Mouse (Mus musculus): ENCODE data around the gene Fli1. TPM values are rescaled to one million over a fixed set of nuclear protein-coding genes. Genes with fewer than 3 reads are reported as not detected.

The Fli1 gene
- 176 to 215 TPM (median 199 TPM) in 4 replicates for total RNA-seq (2023)

DNA sequence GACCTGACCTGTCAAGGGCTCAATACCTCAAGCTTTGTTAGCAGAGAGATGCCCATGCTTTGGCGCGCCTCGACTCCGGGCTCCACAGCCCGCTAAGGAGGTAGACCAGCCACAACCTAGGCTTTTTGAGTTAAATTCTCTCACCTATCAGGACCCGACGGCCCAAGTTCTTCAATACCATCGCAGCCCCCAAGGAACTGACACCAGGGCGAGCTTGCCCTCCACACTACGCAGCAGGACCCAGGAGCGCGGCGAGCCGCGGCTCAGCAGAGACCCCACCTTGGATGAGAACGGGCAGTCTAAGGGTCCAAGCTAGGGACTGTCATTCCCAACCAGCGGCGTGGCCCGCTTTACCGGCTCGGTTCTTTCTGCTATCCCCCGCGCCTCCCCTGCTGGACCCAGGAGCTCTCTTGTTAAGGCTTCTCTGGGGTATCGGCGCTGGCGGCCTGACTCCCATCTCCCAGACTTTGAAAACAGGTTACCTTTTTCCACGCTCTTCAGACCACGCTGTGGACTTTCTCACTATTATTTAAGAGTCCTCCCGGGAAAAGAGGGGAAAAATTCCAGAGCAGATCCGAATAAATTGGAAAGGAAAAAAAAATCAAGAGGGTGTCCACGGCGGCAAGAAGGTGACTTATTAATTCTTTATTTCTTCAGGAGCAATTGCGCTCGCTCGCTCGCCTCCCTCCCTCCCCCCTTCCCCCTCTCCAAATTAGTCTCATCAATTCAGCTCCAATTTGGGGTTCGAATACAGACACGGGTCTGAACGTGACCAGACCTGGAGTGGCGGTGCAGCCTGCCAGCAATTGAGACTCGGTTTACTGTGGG lies at the start of gene Fli1:
Gene Fli1, minus strand, starts transcription at position 650 of the 828 bp plus-strand sequence.

Other genes with a start within 250 kb of the Fli1 start
- not detected in 4 replicates for gene Kcnj5, start 198.5 kb downstream of the Fli1 start, total RNA-seq (2023)
- gene Kcnj1, start 170.4 kb downstream of the Fli1 start, total RNA-seq (2023), result 2.1 to 2.3 TPM (median 2.1 TPM) in 4 replicates
- gene Ets1, start 93.4 kb upstream of the Fli1 start, total RNA-seq (2023), result 666 to 712 TPM (median 692 TPM) in 4 replicates